Mouse (Mus musculus): ENCODE measurements around the gene Atxn7l1.

The Atxn7l1 gene

GRCm38 (mm10) chr12:33269743-33270142 is 122.2 kb downstream of the Atxn7l1 start:
- intact Hi-C loops (cut with DNase I) = loop anchor here (5.0 to 10.0 kb wide), 2 partner anchors 242 to 335 kb away; no protein-coding TSS in a partner anchor

- intact Hi-C loops (cut with DNase I) = no loop called here
Observed at GRCm38 (mm10) chr12:33271865-33272264, 124.4 kb downstream of the Atxn7l1 start.

GRCm38 (mm10) chr12:33272441-33272840 is 124.9 kb downstream of the Atxn7l1 start:
- intact Hi-C loops (cut with DNase I) = no loop called here

GRCm38 (mm10) chr12:33273147-33273546 is 125.7 kb downstream of the Atxn7l1 start:
- intact Hi-C loops (cut with DNase I) = no loop called here

- intact Hi-C loops (cut with DNase I) = no loop called here
Observed at GRCm38 (mm10) chr12:33273668-33274067, 126.2 kb downstream of the Atxn7l1 start.

- intact Hi-C loops (cut with DNase I) = no loop called here
Observed at GRCm38 (mm10) chr12:33276028-33276427, 128.5 kb downstream of the Atxn7l1 start.

- intact Hi-C loops (cut with DNase I) = no loop called here
Observed at GRCm38 (mm10) chr12:33277427-33277826, 129.9 kb downstream of the Atxn7l1 start.

GRCm38 (mm10) chr12:33279159-33279558 is 131.7 kb downstream of the Atxn7l1 start:
- intact Hi-C loops (cut with DNase I) = no loop called here

- intact Hi-C loops (cut with DNase I) = no loop called here
Observed at GRCm38 (mm10) chr12:33280805-33281204, 133.3 kb downstream of the Atxn7l1 start.

- intact Hi-C loops (cut with DNase I) = no loop called here
Observed at GRCm38 (mm10) chr12:33284344-33284936, 136.9 kb downstream of the Atxn7l1 start.

- intact Hi-C loops (cut with DNase I) = no loop called here
Observed at GRCm38 (mm10) chr12:33285354-33285753, 137.9 kb downstream of the Atxn7l1 start.

- intact Hi-C loops (cut with DNase I) = no loop called here
Observed at GRCm38 (mm10) chr12:33285933-33286649, 138.6 kb downstream of the Atxn7l1 start.

GRCm38 (mm10) chr12:33287686-33288085 is 140.2 kb downstream of the Atxn7l1 start:
- intact Hi-C loops (cut with DNase I) = no loop called here

GRCm38 (mm10) chr12:33288746-33289145 is 141.3 kb downstream of the Atxn7l1 start:
- intact Hi-C loops (cut with DNase I) = no loop called here

- intact Hi-C loops (cut with DNase I) = no loop called here
Observed at GRCm38 (mm10) chr12:33302070-33302469, 154.6 kb downstream of the Atxn7l1 start.

- intact Hi-C loops (cut with DNase I) = no loop called here
Observed at GRCm38 (mm10) chr12:33302523-33303383, 155.3 kb downstream of the Atxn7l1 start.

GRCm38 (mm10) chr12:33303384-33303770 is 155.9 kb downstream of the Atxn7l1 start:
- intact Hi-C loops (cut with DNase I) = no loop called here

- intact Hi-C loops (cut with DNase I) = no loop called here
Observed at GRCm38 (mm10) chr12:33305106-33305505, 157.6 kb downstream of the Atxn7l1 start.

- intact Hi-C loops (cut with DNase I) = no loop called here
Observed at GRCm38 (mm10) chr12:33306476-33306875, 159.0 kb downstream of the Atxn7l1 start.

- intact Hi-C loops (cut with DNase I) = no loop called here
Observed at GRCm38 (mm10) chr12:33308668-33309067, 161.2 kb downstream of the Atxn7l1 start.

GRCm38 (mm10) chr12:33313828-33314671 is 166.6 kb downstream of the Atxn7l1 start:
- intact Hi-C loops (cut with DNase I) = no loop called here
